Mouse (Mus musculus) MEL (cell line): ENCODE results near the gene Gmfb. TPM values are rescaled to one million over a fixed set of nuclear protein-coding genes. Genes with fewer than 3 reads are reported as not detected.

Source experiments
- DNase-seq: peaks from one replicate; pipeline ENCODE4 v3.0.0; 2011; ENCODE audit warnings: low read depth, low spot score
- H3K27ac ChIP-seq: 2 replicates; pipeline ENCODE4 v1.5.1; 2012; ENCODE audit warnings: low read depth, mild to moderate bottlenecking, control low read depth, low read length, moderate library complexity; ENCODE audit not compliant: control insufficient read depth
- H3K27me3 ChIP-seq, 2 experiments: fragments of 150-350 bp in 1 of 2; sonication (generic) in 1 of 2; 2 replicates each; pipeline ENCODE4 v1.6.1; 2012; ENCODE audit warnings: low read length in 2 of 2, mild to moderate bottlenecking in 2 of 2, improper control_type of control experiment in 1 of 2, moderate library complexity in 1 of 2; ENCODE audit not compliant: insufficient read depth in 2 of 2, control insufficient read depth in 1 of 2
- H3K36me3 ChIP-seq, 2 experiments: 2 replicates each; pipeline ENCODE4 v1.6.1; 2012 to 2014; ENCODE audit warnings: low read length in 2 of 2, improper control_type of control experiment in 1 of 2, inconsistent platforms in 1 of 2, mild to moderate bottlenecking in 1 of 2; ENCODE audit not compliant: insufficient read depth in 2 of 2, control insufficient read depth in 1 of 2
- H3K4me1 ChIP-seq, 2 experiments: fragments of 150-350 bp in 1 of 2; sonication (generic) in 1 of 2; 2 replicates each; pipeline ENCODE4 v1.6.1; 2012; ENCODE audit warnings: low read length in 2 of 2, improper control_type of control experiment in 1 of 2, mild to moderate bottlenecking in 1 of 2; ENCODE audit not compliant: insufficient read depth in 2 of 2, control insufficient read depth in 1 of 2
- H3K4me3 ChIP-seq, 2 experiments: fragments of 150-350 bp in 1 of 2; sonication (generic) in 1 of 2; 2 replicates each; pipeline ENCODE4 v1.5.1; 2012; ENCODE audit warnings: low read depth in 2 of 2, low read length in 2 of 2, mild to moderate bottlenecking in 2 of 2, moderate library complexity in 2 of 2, control low read depth in 1 of 2, improper control_type of control experiment in 1 of 2; ENCODE audit not compliant: control insufficient read depth in 1 of 2, insufficient read depth in 1 of 2
- H3K79me2 ChIP-seq: 2 replicates; pipeline ENCODE4 v1.6.1; 2012; ENCODE audit warnings: mild to moderate bottlenecking, low read length, moderate library complexity; ENCODE audit not compliant: control insufficient read depth, poor library complexity, insufficient read depth
- H3K9ac ChIP-seq: 2 replicates; pipeline ENCODE4 v1.6.1; 2012; ENCODE audit warnings: low read depth, mild to moderate bottlenecking, control low read depth, low read length, moderate library complexity; ENCODE audit not compliant: control insufficient read depth, poor library complexity, severe bottlenecking
- H3K9me3 ChIP-seq: fragments of 150-350 bp; sonication (generic); replicated peaks from 2 replicates; pipeline ENCODE4 v1.6.1; 2012; ENCODE audit warnings: mild to moderate bottlenecking, low read length, improper control_type of control experiment, moderate library complexity; ENCODE audit not compliant: insufficient read depth
- BHLHE40 ChIP-seq: IDR thresholded peaks from 2 replicates; pipeline ENCODE4 v1.6.1; 2012; ENCODE audit warnings: low read depth, mild to moderate bottlenecking, inconsistent platforms, low read length, improper control_type of control experiment, borderline replicate concordance
- CHD1 ChIP-seq: IDR thresholded peaks from 2 replicates; pipeline ENCODE4 v1.6.1; 2012; ENCODE audit warnings: low read depth, mild to moderate bottlenecking, inconsistent platforms, low read length, improper control_type of control experiment
- E2F4 ChIP-seq: IDR thresholded peaks from 2 replicates; pipeline ENCODE4 v1.6.1; 2011; ENCODE audit warnings: low read depth, low read length, improper control_type of control experiment, borderline replicate concordance
- ELF1 ChIP-seq: IDR thresholded peaks from 2 replicates; pipeline ENCODE4 v1.6.1; 2014; ENCODE audit warnings: low read depth, mild to moderate bottlenecking, inconsistent platforms, low read length, improper control_type of control experiment, moderate library complexity
- EP300 ChIP-seq, 2 experiments: IDR thresholded peaks; 2 replicates each; pipeline ENCODE4 v1.6.1; 2011; ENCODE audit warnings: improper control_type of control experiment in 2 of 2, low read length in 2 of 2, low read depth in 1 of 2, mild to moderate bottlenecking in 1 of 2
- ETS1 ChIP-seq: IDR thresholded peaks from 2 replicates; pipeline ENCODE4 v1.6.1; 2012; ENCODE audit warnings: low read depth, mild to moderate bottlenecking, inconsistent platforms, low read length, improper control_type of control experiment, moderate library complexity
- GATA1 ChIP-seq: IDR thresholded peaks from 2 replicates; pipeline ENCODE4 v1.6.1; 2011; ENCODE audit warnings: low read depth, low read length, improper control_type of control experiment
- HCFC1 ChIP-seq: IDR thresholded peaks from 2 replicates; pipeline ENCODE4 v1.6.1; 2012; ENCODE audit warnings: low read depth, mild to moderate bottlenecking, inconsistent platforms, low read length, improper control_type of control experiment, moderate library complexity
- MAFK ChIP-seq: IDR thresholded peaks from 2 replicates; pipeline ENCODE4 v1.6.1; 2011; ENCODE audit warnings: low read depth, mild to moderate bottlenecking, low read length, improper control_type of control experiment, borderline replicate concordance
- MAX ChIP-seq: IDR thresholded peaks from 2 replicates; pipeline ENCODE4 v1.6.1; 2011; ENCODE audit warnings: low read length, improper control_type of control experiment
- MAZ ChIP-seq: IDR thresholded peaks from 2 replicates; pipeline ENCODE4 v1.6.1; 2012; ENCODE audit warnings: low read depth, mild to moderate bottlenecking, inconsistent platforms, low read length, improper control_type of control experiment
- MXI1 ChIP-seq: IDR thresholded peaks from 2 replicates; pipeline ENCODE4 v1.6.1; 2011; ENCODE audit warnings: mild to moderate bottlenecking, low read depth, low read length, improper control_type of control experiment
- MYC ChIP-seq: IDR thresholded peaks from 2 replicates; pipeline ENCODE4 v1.6.1; 2011; ENCODE audit warnings: low read depth, mild to moderate bottlenecking, low read length, improper control_type of control experiment, moderate library complexity
- NELFE ChIP-seq: IDR thresholded peaks from 2 replicates; pipeline ENCODE4 v1.6.1; 2011; ENCODE audit warnings: low read depth, low read length, improper control_type of control experiment
- NRF1 ChIP-seq: IDR thresholded peaks from 2 replicates; pipeline ENCODE4 v1.6.1; 2014; ENCODE audit warnings: low read depth, mild to moderate bottlenecking, inconsistent platforms, low read length, improper control_type of control experiment, moderate library complexity; ENCODE audit not compliant: poor library complexity, insufficient read depth, severe bottlenecking
- POLR2A ChIP-seq, 2 experiments: IDR thresholded peaks; 2 replicates each; pipeline ENCODE4 v1.6.1; 2011 to 2012; ENCODE audit warnings: low read length in 2 of 2, mild to moderate bottlenecking in 2 of 2, control low read depth in 1 of 2, improper control_type of control experiment in 1 of 2, low read depth in 1 of 2, moderate library complexity in 1 of 2; ENCODE audit not compliant: control insufficient read depth in 1 of 2, insufficient read depth in 1 of 2, poor library complexity in 1 of 2
- POLR2AphosphoS5 ChIP-seq: IDR thresholded peaks from 2 replicates; pipeline ENCODE4 v1.6.1; 2012; ENCODE audit warnings: low read depth, borderline replicate concordance, mild to moderate bottlenecking, inconsistent platforms, low read length, moderate library complexity, mixed read lengths
- RAD21 ChIP-seq: IDR thresholded peaks from 2 replicates; pipeline ENCODE4 v1.6.1; 2011; ENCODE audit warnings: mild to moderate bottlenecking, low read depth, low read length, improper control_type of control experiment
- SIN3A ChIP-seq: IDR thresholded peaks from 2 replicates; pipeline ENCODE4 v1.6.1; 2012; ENCODE audit warnings: low read length, improper control_type of control experiment, inconsistent platforms
- SMC3 ChIP-seq: IDR thresholded peaks from 2 replicates; pipeline ENCODE4 v1.6.1; 2011; ENCODE audit warnings: low read depth, low read length, improper control_type of control experiment
- TAL1 ChIP-seq: IDR thresholded peaks from 2 replicates; pipeline ENCODE4 v1.6.1; 2012; ENCODE audit warnings: mild to moderate bottlenecking, inconsistent platforms, low read length, moderate library complexity, mixed read lengths
- TBP ChIP-seq: IDR thresholded peaks from 2 replicates; pipeline ENCODE4 v1.8.0; 2011; ENCODE audit warnings: low read depth, low read length, improper control_type of control experiment
- USF1 ChIP-seq: IDR thresholded peaks from 2 replicates; pipeline ENCODE4 v1.6.1; 2014; ENCODE audit warnings: low read depth, mild to moderate bottlenecking, inconsistent platforms, low read length, improper control_type of control experiment, moderate library complexity
- ZMIZ1 ChIP-seq: IDR thresholded peaks from 2 replicates; pipeline ENCODE4 v1.6.1; 2012; ENCODE audit warnings: low read depth, mild to moderate bottlenecking, inconsistent platforms, low read length, improper control_type of control experiment, moderate library complexity
- polyA plus RNA-seq, 2 experiments: library from polyadenylated mRNA; stranded (reverse) in 1 of 2; unstranded in 1 of 2; fragments of >175 nt in 1 of 2; fragments of >200 nt in 1 of 2; gene quantifications; 2 replicates each; pipeline versions ENCODE4 v1.2.1 to v1.2.4; 2012; ENCODE audit warnings: low replicate concordance in 2 of 2, low read depth in 1 of 2; ENCODE audit not compliant: insufficient read length in 2 of 2, insufficient read depth in 1 of 2, missing spikeins in 1 of 2
- total RNA-seq: library from RNA; depleted of rRNA; stranded (reverse); fragments of 300-350 nt; gene quantifications from 2 replicates; pipeline ENCODE4 v1.2.3, GENCODE M21; 2012

Gmfb gene
- total and polyA plus RNA-seq, 3 experiments, result 55.6 to 59.6 TPM; not detected in 1

- TF ChIP-seq TBP (no peak), POLR2AphosphoS5 (no peak), EP300 (IDR thresholded peaks at IDR 0.05; ENCODE audit: low read depth in 1 of 2, low read length in 2 of 2) (no peak), MYC (no peak), SIN3A (peak; percentile 42), MAFK (no peak), BHLHE40 (no peak), MXI1 (peak; percentile 41; the same call in 1 of the 2 replicates), RAD21 (no peak), ZMIZ1 (no peak), ETS1 (peak; percentile 41; the same call in 1 of the 2 replicates), POLR2A (IDR thresholded peaks at IDR 0.05; ENCODE audit: control insufficient read depth in 1 of 2, insufficient read depth in 1 of 2, low read depth in 1 of 2, low read length in 2 of 2, poor library complexity in 1 of 2) (no peak), TAL1 (no peak), MAZ (no peak), ELF1 (no peak), CHD1 (no peak), NELFE (no peak), GATA1 (no peak), MAX (no peak), NRF1 (no peak), USF1 (no peak), E2F4 (no peak), SMC3 (no peak), HCFC1 (no peak)
- Histone ChIP-seq H3K36me3 (peaks cover 0 to 8% of the 10 kb centered on the region in 2 experiments; a peak in 2 of 4 replicates), H3K27ac (peak overlapping the region; percentile 13; the same call in 1 of the 2 replicates), H3K4me3 (peak overlapping the region; percentile 76 to 84), H3K4me1 (peaks cover 2 to 3% of the 10 kb centered on the region in 2 experiments), H3K9me3 (no peaks in the 10 kb centered on the region), H3K79me2 (peaks cover 6% of the 10 kb centered on the region), H3K27me3 (no peaks in the 10 kb centered on the region), H3K9ac (peak overlapping the region; percentile 84)
- DNase-seq, result peak; percentile 66
These were observed 10.6 kb upstream of the Gmfb start for GRCm38 (mm10) chr14:46832354-46833272.
